Mouse (Mus musculus) kidney, adult 2 months (tissue): ENCODE data around the gene Dlx6. TPM values are rescaled to one million over a fixed set of nuclear protein-coding genes. Genes with fewer than 3 reads are reported as not detected.

ENCODE experiments used
- DNase-seq: peaks from one replicate; pipeline ENCODE4 v3.0.0; 2021
- H3K27ac ChIP-seq: fragments of 200-500 bp; 2 replicates; pipeline ENCODE4 v1.5.1; 2012; ENCODE audit warnings: low read depth, low read length, control low read depth, inconsistent platforms; ENCODE audit not compliant: insufficient read depth
- H3K27me3 ChIP-seq: fragments of 200-500 bp; replicated peaks from 2 replicates; pipeline ENCODE4 v1.6.1; 2012; ENCODE audit warnings: mild to moderate bottlenecking, moderate library complexity, low read length, inconsistent platforms; ENCODE audit not compliant: control insufficient read depth, insufficient read depth
- H3K36me3 ChIP-seq: fragments of 200-500 bp; 2 replicates; pipeline ENCODE4 v1.6.1; 2012; ENCODE audit warnings: mild to moderate bottlenecking, moderate library complexity, low read length, inconsistent platforms; ENCODE audit not compliant: control insufficient read depth, insufficient read depth
- H3K4me1 ChIP-seq: fragments of 200-500 bp; 2 replicates; pipeline ENCODE4 v1.6.1; 2011; ENCODE audit warnings: low read length; ENCODE audit not compliant: control insufficient read depth, insufficient read depth
- H3K4me3 ChIP-seq: fragments of 200-500 bp; 2 replicates; pipeline ENCODE4 v1.5.1; 2011; ENCODE audit warnings: mild to moderate bottlenecking, low read depth, low read length, control low read depth; ENCODE audit not compliant: insufficient read depth
- CTCF ChIP-seq: fragments of 200-500 bp; conservative IDR thresholded peaks from 2 replicates; pipeline ENCODE4 v1.5.1; 2011; ENCODE audit warnings: low read depth, mild to moderate bottlenecking, control low read depth, low read length, moderate library complexity, mixed read lengths; ENCODE audit not compliant: insufficient read depth, insufficient read length
- POLR2A ChIP-seq: fragments of 200-500 bp; IDR thresholded peaks from one replicate; pipeline ENCODE4 v1.6.1; 2011; ENCODE audit warnings: low read depth, low read length, control low read depth
- WGBS: fragments of 180-500 bp; shearing (Covaris S2); methylation state at CpG from one replicate; pipeline ENCODE4 v1.1.7; 2018; 5-methylcytosine and 5-hydroxymethylcytosine counted together
- polyA plus RNA-seq: library from polyadenylated mRNA; depleted of rRNA; stranded (reverse); fragments of >200 nt; gene quantifications from 2 replicates; pipeline ENCODE4 v1.2.3, GENCODE M21; 2012

The Dlx6 gene
- polyA plus RNA-seq, 1 experiment: not detected

- no peak for TF ChIP-seq POLR2A
- no peak for TF ChIP-seq CTCF
- WGBS: 5% methylated on average over 25 of the region's 25 CpGs
- H3K27me3 ChIP-seq: peaks cover 12% of the 10 kb centered on the region
Observed at GRCm38 (mm10) chr6:6854902-6855745, 8.0 kb upstream of the Dlx6 start.

GRCm38 (mm10) chr6:6855746-6856185 lies 7.4 kb upstream of the Dlx6 start:
- no peaks in the 10 kb centered on the region for H3K4me1 ChIP-seq
- no peak overlapping the region for H3K27ac ChIP-seq
- H3K27me3 ChIP-seq: peaks cover 12% of the 10 kb centered on the region
- DNase-seq: no peak
- H3K4me3 ChIP-seq: no peak overlapping the region
- TF ChIP-seq POLR2A (no peak), CTCF (no peak)
- 5% methylated on average over 10 of the region's 10 CpGs for WGBS
- H3K36me3 ChIP-seq: no peaks in the 10 kb centered on the region

More at GRCm38 (mm10) chr6:6854902-6855745, 8.0 kb upstream of the Dlx6 start:
- H3K36me3 ChIP-seq: no peaks in the 10 kb centered on the region
- H3K27ac ChIP-seq: no peak overlapping the region
- no peak overlapping the region for H3K4me3 ChIP-seq
- no peaks in the 10 kb centered on the region for H3K4me1 ChIP-seq
- no peak for DNase-seq

- 4% methylated on average over 20 of the region's 20 CpGs for WGBS
- no peaks in the 10 kb centered on the region for H3K36me3 ChIP-seq
- DNase-seq: no peak
- peaks cover 12% of the 10 kb centered on the region for H3K27me3 ChIP-seq
- no peak for TF ChIP-seq CTCF
- no peak for TF ChIP-seq POLR2A
- no peaks in the 10 kb centered on the region for H3K4me1 ChIP-seq
- no peak overlapping the region for H3K4me3 ChIP-seq
- H3K27ac ChIP-seq: no peak overlapping the region
Observed at GRCm38 (mm10) chr6:6856316-6856715, 6.8 kb upstream of the Dlx6 start.

- TF ChIP-seq CTCF (no peak), POLR2A (no peak)
- no peak overlapping the region for H3K4me3 ChIP-seq
- no peaks in the 10 kb centered on the region for H3K4me1 ChIP-seq
- WGBS: 13% methylated on average over 4 of the region's 4 CpGs
- no peak for DNase-seq
- no peaks in the 10 kb centered on the region for H3K36me3 ChIP-seq
- H3K27me3 ChIP-seq: peaks cover 12% of the 10 kb centered on the region
- H3K27ac ChIP-seq: no peak overlapping the region
Observed at GRCm38 (mm10) chr6:6856881-6857280, 6.3 kb upstream of the Dlx6 start.

GRCm38 (mm10) chr6:6857766-6858165 lies 5.4 kb upstream of the Dlx6 start:
- 29% methylated on average over 2 of the region's 2 CpGs for WGBS
- peaks cover 12% of the 10 kb centered on the region for H3K27me3 ChIP-seq
- no peak overlapping the region for H3K27ac ChIP-seq
- no peaks in the 10 kb centered on the region for H3K36me3 ChIP-seq
- no peak for TF ChIP-seq POLR2A
- no peak for TF ChIP-seq CTCF
- no peaks in the 10 kb centered on the region for H3K4me1 ChIP-seq
- no peak overlapping the region for H3K4me3 ChIP-seq
- DNase-seq: no peak

GRCm38 (mm10) chr6:6858571-6858970 lies 4.6 kb upstream of the Dlx6 start:
- WGBS: 0% methylated on average over 1 of the region's 1 CpGs
- no peak overlapping the region for H3K4me3 ChIP-seq

GRCm38 (mm10) chr6:6859111-6859949 lies 3.8 kb upstream of the Dlx6 start:
- Histone ChIP-seq H3K27me3 (peaks cover 18% of the 10 kb centered on the region), H3K4me3 (no peak overlapping the region), H3K36me3 (no peaks in the 10 kb centered on the region), H3K27ac (no peak overlapping the region), H3K4me1 (peaks cover 3% of the 10 kb centered on the region; the same call in 1 of the 2 replicates)
- TF ChIP-seq POLR2A (no peak), CTCF (no peak)
- DNase-seq: no peak
- WGBS: 9% methylated on average over 19 of the region's 19 CpGs

More at GRCm38 (mm10) chr6:6858571-6858970, 4.6 kb upstream of the Dlx6 start:
- H3K27me3 ChIP-seq: peaks cover 15% of the 10 kb centered on the region
- no peak for DNase-seq
- no peaks in the 10 kb centered on the region for H3K4me1 ChIP-seq
- no peak overlapping the region for H3K27ac ChIP-seq
- no peaks in the 10 kb centered on the region for H3K36me3 ChIP-seq
- TF ChIP-seq POLR2A (no peak), CTCF (no peak)
